Mouse (Mus musculus) heart, embryonic 16.5 days (tissue): ENCODE results near the gene Esam. TPM values are rescaled to one million over a fixed set of nuclear protein-coding genes. Genes with fewer than 3 reads are reported as not detected.

Experiments used
- ATAC-seq: fragments of 200-750 bp; cut with Nextera tagmentation; replicated peaks from 2 replicates; pipeline ENCODE4 v1.8.0; 2017; ENCODE audit warnings: moderate number of reproducible peaks; ENCODE audit not compliant: insufficient read depth, low FRiP score; ENCODE audit errors: extremely low read depth
- H3K27ac ChIP-seq: fragments of 300-500 bp; sonication (generic); 2 replicates; pipeline ENCODE4 v1.5.1; 2014; ENCODE audit warnings: mild to moderate bottlenecking, low read length, control low read depth, moderate library complexity
- H3K27me3 ChIP-seq: fragments of 300-500 bp; sonication (generic); 2 replicates; pipeline ENCODE4 v1.6.1; 2014; ENCODE audit warnings: low read length, mixed read lengths; ENCODE audit not compliant: control insufficient read depth, insufficient read depth
- H3K36me3 ChIP-seq: fragments of 300-500 bp; sonication (generic); 2 replicates; pipeline ENCODE4 v1.6.1; 2014; ENCODE audit not compliant: control insufficient read depth, insufficient read depth
- H3K4me1 ChIP-seq: fragments of 300-500 bp; sonication (generic); 2 replicates; pipeline ENCODE4 v1.6.1; 2014; ENCODE audit warnings: low read length, mixed read lengths; ENCODE audit not compliant: control insufficient read depth, insufficient read depth
- H3K4me2 ChIP-seq: fragments of 300-500 bp; sonication (generic); 2 replicates; pipeline ENCODE4 v1.6.1; 2014; ENCODE audit warnings: low read depth, mild to moderate bottlenecking, control low read depth, low read length
- H3K4me3 ChIP-seq: fragments of 300-500 bp; sonication (generic); 2 replicates; pipeline ENCODE4 v1.5.1; 2014; ENCODE audit warnings: mild to moderate bottlenecking, control low read depth, low read length
- H3K9ac ChIP-seq: fragments of 300-500 bp; sonication (generic); 2 replicates; pipeline ENCODE4 v1.6.1; 2014; ENCODE audit warnings: low read length, control low read depth
- H3K9me3 ChIP-seq: fragments of 300-500 bp; sonication (generic); replicated peaks from 2 replicates; pipeline ENCODE4 v1.6.1; 2016; ENCODE audit warnings: low read length; ENCODE audit not compliant: control insufficient read depth
- WGBS: fragments of 180-500 bp; shearing (Covaris S2); extraction: QIAGEN DNeasy Blood & Tissue Kit; methylation state at CpG from one replicate; pipeline ENCODE4 v1.1.7; 2014; 5-methylcytosine and 5-hydroxymethylcytosine counted together
- polyA plus RNA-seq: library from polyadenylated mRNA; unstranded; fragments of >200 nt; fragmentation: Nextera tagmentation; extraction: Ambion mirVana; gene quantifications from 2 replicates; pipeline ENCODE4 v1.2.1, GENCODE M21; 2015

Gene Esam
- polyA plus RNA-seq, 1 experiment from 2014 or later, result 92.1 TPM

DNA sequence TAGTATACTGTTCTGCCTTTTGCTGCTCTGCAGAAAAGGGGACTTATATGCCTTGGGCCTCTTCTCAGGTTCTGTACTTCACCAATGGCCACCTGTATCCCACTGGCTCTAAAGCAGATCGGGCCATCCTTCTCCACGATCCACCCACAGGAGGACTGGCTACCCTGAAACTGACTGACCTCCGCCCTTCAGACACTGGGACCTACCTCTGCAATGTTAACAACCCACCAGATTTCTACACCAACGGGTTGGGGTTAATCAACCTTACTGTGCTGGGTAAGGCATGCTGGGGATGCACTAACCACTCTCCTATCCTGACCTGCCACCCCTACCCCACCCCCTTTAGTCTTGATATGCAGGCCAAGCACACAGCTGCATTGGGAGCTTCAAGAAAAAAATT, 12.3 kb downstream of the Esam start:
- H3K4me3 ChIP-seq, result no peak overlapping the region
- peaks cover 2% of the 10 kb centered on the region for H3K27me3 ChIP-seq
- no peak overlapping the region for H3K9ac ChIP-seq
- no peaks in the 10 kb centered on the region for H3K9me3 ChIP-seq
- H3K4me1 ChIP-seq, result peaks cover 19% of the 10 kb centered on the region
- H3K27ac ChIP-seq, result peak overlapping the region; percentile 52; the same call in 1 of the 2 replicates
- 0 out of 2 replicates have a peak, but pooled peaks cover 2% of the 10 kb centered on the region for H3K36me3 ChIP-seq
- 86% methylated on average over 4 of the region's 4 CpGs for WGBS
- no peak overlapping the region for H3K4me2 ChIP-seq
- ATAC-seq, result no peak

DNA sequence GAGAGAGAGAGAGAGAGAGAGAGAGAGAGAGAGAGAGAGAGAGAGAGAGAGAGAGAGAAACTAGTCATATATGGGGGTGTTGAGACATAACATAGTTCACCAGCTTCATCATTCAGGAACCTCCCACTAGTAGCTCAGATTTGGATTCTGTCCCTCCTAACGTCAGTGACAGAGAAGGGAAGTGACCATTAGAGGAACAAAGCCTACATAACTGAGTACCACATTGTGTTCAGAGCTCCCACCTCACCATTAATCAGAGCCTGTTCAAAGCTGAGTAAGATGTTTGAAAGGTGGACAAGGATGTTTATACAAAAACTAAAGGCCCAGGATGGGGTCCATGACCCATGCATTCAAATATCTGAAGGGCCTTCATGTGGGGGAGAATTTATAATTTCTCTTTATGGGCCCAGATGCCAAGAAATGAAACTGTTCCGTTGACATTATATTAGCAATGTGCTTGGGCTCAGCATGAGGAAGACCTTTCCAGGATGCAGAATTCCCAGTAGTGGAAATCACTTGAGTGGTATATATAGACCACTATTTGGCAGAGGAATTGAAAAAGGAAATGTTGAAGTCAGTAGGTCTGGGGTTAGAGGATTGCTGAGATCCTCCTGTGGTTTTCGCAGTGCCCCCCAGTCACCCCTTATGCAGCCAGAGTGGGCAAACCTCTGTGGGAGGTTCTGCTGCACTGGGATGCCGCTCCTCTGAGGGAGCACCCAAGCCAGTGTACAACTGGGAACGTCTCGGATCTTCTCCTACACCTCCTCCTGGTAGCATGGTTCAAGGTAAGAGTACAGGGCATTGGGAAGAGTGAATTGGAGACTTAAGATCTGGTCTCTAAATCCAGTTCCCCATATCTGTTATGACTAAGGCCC, 13.1 kb downstream of the Esam start:
- H3K4me3 ChIP-seq, result no peak overlapping the region
- peak overlapping the region; percentile 67 for H3K27ac ChIP-seq
- no peak overlapping the region for H3K9ac ChIP-seq
- no peaks in the 10 kb centered on the region for H3K9me3 ChIP-seq
- H3K36me3 ChIP-seq, result no peaks in the 10 kb centered on the region
- H3K4me2 ChIP-seq, result no peak overlapping the region
- 76% methylated on average over 6 of the region's 6 CpGs for WGBS
- H3K27me3 ChIP-seq, result peaks cover 9% of the 10 kb centered on the region
- peaks cover 22% of the 10 kb centered on the region for H3K4me1 ChIP-seq
- no peak for ATAC-seq

DNA sequence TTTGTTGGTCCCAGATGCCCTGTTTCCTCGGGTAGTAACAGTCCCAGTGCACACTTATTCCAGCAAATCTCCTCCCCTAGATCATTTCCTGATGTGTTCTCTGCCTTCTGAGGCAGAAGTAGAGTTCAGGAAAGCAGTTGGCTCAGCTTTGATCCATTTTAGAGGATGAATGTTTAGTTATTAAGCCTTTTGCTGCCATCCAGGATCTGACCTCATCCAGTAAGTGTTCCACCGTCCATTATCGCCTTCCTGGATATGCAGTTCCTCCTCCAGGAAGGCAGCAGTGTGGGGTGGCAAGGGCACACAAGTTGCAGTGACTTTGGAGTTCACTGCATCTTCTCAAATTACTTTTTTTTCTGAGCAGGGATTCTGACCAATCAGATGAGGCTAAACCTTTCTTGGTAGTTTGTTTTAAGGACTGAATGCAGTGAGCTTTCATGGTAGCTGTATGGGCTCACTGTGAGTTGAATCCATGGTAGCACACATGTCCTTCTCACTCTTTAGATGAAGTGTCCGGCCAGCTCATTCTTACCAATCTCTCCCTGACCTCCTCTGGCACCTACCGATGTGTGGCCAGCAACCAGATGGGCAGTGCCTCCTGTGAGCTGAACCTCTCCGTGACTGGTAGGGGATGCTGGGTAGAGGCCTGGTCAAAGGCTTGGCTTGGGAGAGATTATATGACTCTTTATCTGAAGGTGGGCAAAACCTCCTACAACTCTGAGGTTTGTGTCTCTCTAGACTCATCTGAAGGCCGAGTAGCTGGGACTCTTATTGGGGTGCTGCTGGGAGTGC, 14.2 kb downstream of the Esam start:
- H3K4me3 ChIP-seq, result no peak overlapping the region

DNA sequence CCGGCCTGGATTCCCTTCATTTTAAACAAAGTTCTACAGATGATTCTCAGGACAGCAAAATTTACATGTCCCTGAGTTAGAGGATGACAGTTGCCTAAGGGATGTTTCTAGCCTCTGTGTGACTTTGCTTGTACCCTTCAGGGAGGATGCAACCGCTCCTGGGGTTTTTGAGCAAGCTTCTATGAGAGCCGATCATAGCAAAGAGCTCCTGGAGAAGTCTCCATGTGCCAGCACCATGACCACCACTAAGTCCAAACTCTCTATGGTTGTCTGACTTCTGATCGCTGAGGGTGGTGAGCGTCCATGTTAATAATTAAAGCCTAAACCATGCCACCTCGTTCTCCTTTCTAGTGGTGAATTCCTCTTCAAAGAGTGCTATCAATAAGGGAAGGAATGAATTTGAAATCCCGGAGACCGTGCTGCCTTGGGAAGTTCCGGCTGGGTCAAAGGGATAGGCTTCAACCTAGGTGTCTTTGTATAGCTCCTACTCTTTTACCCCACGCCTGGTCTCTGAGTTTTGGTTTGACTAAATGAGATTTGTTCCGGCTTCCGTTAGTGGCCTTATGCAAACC, 16.1 kb downstream of the Esam start:
- no peaks in the 10 kb centered on the region for H3K36me3 ChIP-seq
- H3K27me3 ChIP-seq, result peaks cover 14% of the 10 kb centered on the region
- H3K4me1 ChIP-seq, result peaks cover 15% of the 10 kb centered on the region
- WGBS, result 34% methylated on average over 12 of the region's 12 CpGs
- H3K9ac ChIP-seq, result peak overlapping the region; percentile 48; the same call in 1 of the 2 replicates
- no peaks in the 10 kb centered on the region for H3K9me3 ChIP-seq
- ATAC-seq, result no peak
- H3K4me3 ChIP-seq, result peak overlapping the region; percentile 56
- H3K27ac ChIP-seq, result no peak overlapping the region
- peak overlapping the region; percentile 89 for H3K4me2 ChIP-seq

More for the DNA sequence above, 14.2 kb downstream of the Esam start:
- ATAC-seq, result no peak
- no peak overlapping the region for H3K9ac ChIP-seq
- peak overlapping the region; percentile 54 for H3K27ac ChIP-seq
- peaks cover 14% of the 10 kb centered on the region for H3K27me3 ChIP-seq
- peaks cover 19% of the 10 kb centered on the region for H3K4me1 ChIP-seq
- H3K36me3 ChIP-seq, result no peaks in the 10 kb centered on the region
- H3K4me2 ChIP-seq, result no peak overlapping the region
- H3K9me3 ChIP-seq, result no peaks in the 10 kb centered on the region
- 63% methylated on average over 7 of the region's 7 CpGs for WGBS

DNA sequence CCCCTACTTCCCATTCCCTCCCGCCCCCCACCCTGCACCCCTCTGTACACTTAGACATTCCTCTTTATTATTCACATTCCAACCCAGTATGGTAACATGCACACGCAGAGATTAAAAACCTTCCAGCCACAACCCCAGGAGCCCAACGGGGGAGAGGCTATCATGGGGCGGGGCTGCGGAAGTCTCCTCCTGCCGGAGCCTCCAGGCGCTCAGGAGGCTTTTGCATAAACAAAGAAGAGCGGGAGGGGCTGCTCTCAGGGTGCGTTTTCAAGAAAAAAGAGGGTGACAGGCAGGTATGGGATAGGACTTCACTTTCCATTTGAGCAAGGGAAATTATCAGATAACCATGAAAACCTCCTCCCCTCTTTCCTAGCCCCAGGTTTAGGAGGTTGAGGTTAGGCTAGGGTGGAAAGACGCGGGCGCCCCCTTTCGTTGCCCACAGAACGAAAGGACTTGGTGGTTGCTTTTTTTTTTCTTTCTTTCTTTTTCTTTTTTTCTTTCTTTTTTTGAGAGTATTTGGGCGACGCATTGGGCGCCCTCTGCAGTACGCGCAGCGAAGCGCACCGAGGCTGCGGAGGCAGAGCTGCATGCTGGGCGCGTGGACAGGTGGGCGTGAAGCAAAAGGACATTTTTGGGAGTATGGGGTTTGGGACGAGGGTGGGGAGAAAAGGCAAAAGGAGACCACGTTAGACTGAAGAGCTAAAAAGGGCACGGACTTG, 16.7 kb downstream of the Esam start:
- peak overlapping the region; percentile 48; the same call in 1 of the 2 replicates for H3K9ac ChIP-seq
- peak overlapping the region; percentile 89 for H3K4me2 ChIP-seq
- ATAC-seq, result peak; percentile 49
- H3K27me3 ChIP-seq, result peaks cover 19% of the 10 kb centered on the region
- H3K27ac ChIP-seq, result no peak overlapping the region
- H3K36me3 ChIP-seq, result no peaks in the 10 kb centered on the region
- H3K9me3 ChIP-seq, result no peaks in the 10 kb centered on the region
- WGBS, result 5% methylated on average over 29 of the region's 29 CpGs
- H3K4me1 ChIP-seq, result peaks cover 15% of the 10 kb centered on the region
- H3K4me3 ChIP-seq, result peak overlapping the region; percentile 56

DNA sequence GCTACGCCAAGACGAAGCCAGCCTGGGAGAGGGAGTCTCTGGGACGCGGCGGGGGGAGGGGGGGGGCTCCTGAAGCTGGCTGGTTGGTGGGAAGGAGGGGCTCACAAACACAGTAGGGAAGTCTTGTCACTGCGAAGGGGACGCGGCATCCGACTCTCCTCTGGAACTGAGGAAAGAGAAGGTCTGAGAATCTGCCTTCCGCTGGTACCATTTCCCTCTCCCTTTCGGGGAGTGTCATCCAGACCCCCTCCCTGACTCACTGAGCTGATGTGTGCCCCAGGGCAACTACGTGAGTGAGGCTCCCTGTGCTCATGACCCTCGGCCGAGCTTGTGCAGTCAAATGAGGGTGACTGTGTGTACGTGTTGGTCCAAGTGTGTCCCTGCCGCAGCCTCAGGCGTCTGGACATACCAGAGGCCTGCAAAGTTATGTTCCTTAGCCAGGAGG, 17.3 kb downstream of the Esam start:
- no peaks in the 10 kb centered on the region for H3K9me3 ChIP-seq
- ATAC-seq, result no peak; the same call in none of the 2 replicates
- H3K36me3 ChIP-seq, result no peaks in the 10 kb centered on the region
- H3K4me3 ChIP-seq, result peak overlapping the region; percentile 56
- H3K4me1 ChIP-seq, result peaks cover 14% of the 10 kb centered on the region
- peaks cover 25% of the 10 kb centered on the region for H3K27me3 ChIP-seq
- H3K4me2 ChIP-seq, result peak overlapping the region; percentile 89
- 22% methylated on average over 17 of the region's 17 CpGs for WGBS
- no peak overlapping the region for H3K27ac ChIP-seq
- H3K9ac ChIP-seq, result 0 out of 2 replicates have a peak overlapping the region, but pooled peaks have one; percentile 13

DNA sequence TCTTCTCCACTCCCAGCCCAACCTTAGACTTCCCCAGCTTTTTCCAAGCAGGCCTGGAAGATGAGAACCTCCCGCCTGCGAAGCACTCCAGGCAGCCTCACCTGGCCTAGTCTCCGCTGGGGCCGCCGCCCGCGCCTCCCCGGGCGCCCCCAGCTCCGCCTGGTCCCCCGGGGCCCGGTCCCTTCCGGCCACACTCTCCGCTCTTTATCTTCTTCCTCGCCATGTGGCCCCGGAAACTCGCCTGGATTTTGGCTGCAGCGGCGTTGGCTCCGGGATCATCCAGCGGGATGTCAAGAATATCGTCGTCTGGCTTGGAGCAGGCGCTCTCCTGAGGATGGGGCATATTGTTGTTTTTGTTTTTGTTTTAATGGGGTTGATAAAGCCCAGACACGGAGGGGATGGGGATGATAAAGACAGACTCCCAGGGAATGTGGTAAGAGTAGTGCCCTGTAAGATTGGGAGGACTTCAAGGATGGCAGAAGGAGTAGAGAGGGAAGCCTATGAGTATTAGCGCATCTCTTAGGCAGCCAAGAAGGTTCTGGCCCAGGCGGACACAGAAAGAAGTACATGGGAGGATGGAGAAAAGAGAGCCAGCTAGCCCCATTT, 18.1 kb downstream of the Esam start:
- Histone ChIP-seq H3K27me3 (peaks cover 32% of the 10 kb centered on the region), H3K4me3 (no peak overlapping the region), H3K9me3 (no peaks in the 10 kb centered on the region), H3K4me1 (peaks cover 12% of the 10 kb centered on the region; the same call in 1 of the 2 replicates), H3K4me2 (no peak overlapping the region), H3K36me3 (no peaks in the 10 kb centered on the region), H3K27ac (no peak overlapping the region), H3K9ac (no peak overlapping the region)
- WGBS, result 27% methylated on average over 27 of the region's 27 CpGs
- ATAC-seq, result no peak

DNA sequence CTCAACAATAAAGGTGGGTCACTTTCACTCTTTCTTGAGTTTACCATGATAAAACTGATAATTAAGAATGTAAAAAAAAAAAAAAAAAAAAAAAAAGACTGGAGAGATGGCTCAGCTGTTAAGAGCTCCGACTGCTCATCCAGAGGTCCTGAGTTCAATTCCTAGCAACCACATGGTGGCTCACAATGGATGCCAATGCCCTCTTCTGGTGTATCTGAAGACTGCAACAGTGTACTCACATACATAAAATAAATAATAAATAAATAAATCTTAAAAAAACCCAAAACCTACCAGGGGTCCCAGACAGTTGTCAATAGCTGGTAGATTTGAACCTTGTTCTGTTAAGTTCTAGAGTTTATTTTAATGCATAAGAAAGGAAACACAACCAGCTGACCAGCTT, 19.0 kb downstream of the Esam start:
- no peak overlapping the region for H3K27ac ChIP-seq
- H3K9me3 ChIP-seq, result no peaks in the 10 kb centered on the region
- no peak overlapping the region for H3K9ac ChIP-seq
- H3K4me3 ChIP-seq, result no peak overlapping the region
- 81% methylated on average over 1 of the region's 1 CpGs for WGBS
- no peaks in the 10 kb centered on the region for H3K36me3 ChIP-seq
- peaks cover 15% of the 10 kb centered on the region for H3K4me1 ChIP-seq
- peaks cover 37% of the 10 kb centered on the region for H3K27me3 ChIP-seq
- no peak for ATAC-seq
- no peak overlapping the region for H3K4me2 ChIP-seq
